Mouse (Mus musculus) forebrain, embryonic 14.5 days (tissue): ENCODE measurements at regions not wholly inside any gene's neighbourhood (a gene's known extent, or its start where the extent isn't known, plus 50 kb on each side); places are given as distances from the start of the nearest gene placed in this dataset.

Source experiments
- ATAC-seq: fragments of 200-750 bp; cut with Nextera tagmentation; 2 replicates; pipeline ENCODE4 v1.8.0; 2017; ENCODE audit warnings: mild to moderate bottlenecking, moderate library complexity
- DNase-seq: peaks from one replicate; pipeline ENCODE4 v3.0.0-alpha.2; 2015; ENCODE audit warnings: low spot score
- H3K27ac ChIP-seq: fragments of 300-500 bp; sonication (generic); 2 replicates; pipeline ENCODE4 v1.5.1; 2014; ENCODE audit warnings: low read depth, mild to moderate bottlenecking, control low read depth, low read length, moderate library complexity
- H3K27me3 ChIP-seq: fragments of 300-500 bp; sonication (generic); replicated peaks from 2 replicates; pipeline ENCODE4 v1.6.1; 2014; ENCODE audit warnings: low read length, control low read depth, mixed read lengths; ENCODE audit not compliant: control insufficient read depth, insufficient read depth
- H3K36me3 ChIP-seq: fragments of 300-500 bp; sonication (generic); 2 replicates; pipeline ENCODE4 v1.6.1; 2014; ENCODE audit warnings: low read length, control low read depth; ENCODE audit not compliant: control insufficient read depth, insufficient read depth
- H3K4me1 ChIP-seq: fragments of 300-500 bp; sonication (generic); 2 replicates; pipeline ENCODE4 v1.6.1; 2014; ENCODE audit warnings: antibody characterized with exemption, low read length, control low read depth; ENCODE audit not compliant: control insufficient read depth, insufficient read depth
- H3K4me2 ChIP-seq: fragments of 300-500 bp; sonication (generic); 2 replicates; pipeline ENCODE4 v1.6.1; 2014; ENCODE audit warnings: mild to moderate bottlenecking, control low read depth, low read length
- H3K4me3 ChIP-seq: fragments of 300-500 bp; sonication (generic); 2 replicates; pipeline ENCODE4 v1.5.1; 2014; ENCODE audit warnings: low read depth, low read length, control low read depth
- H3K9ac ChIP-seq: fragments of 300-500 bp; sonication (generic); 2 replicates; pipeline ENCODE4 v1.6.1; 2014; ENCODE audit warnings: mild to moderate bottlenecking, low read length, control low read depth, moderate library complexity
- H3K9me3 ChIP-seq: fragments of 300-500 bp; sonication (generic); replicated peaks from 2 replicates; pipeline ENCODE4 v1.6.1; 2016; ENCODE audit warnings: low read length, control low read depth, mixed read lengths; ENCODE audit not compliant: control insufficient read depth
- WGBS: fragments of 180-500 bp; shearing (Covaris S2); extraction: QIAGEN DNeasy Blood & Tissue Kit; methylation state at CpG from one replicate; pipeline ENCODE4 v1.1.7; 2014; 5-methylcytosine and 5-hydroxymethylcytosine counted together

GRCm38 (mm10) chr15:38351701-38352100, 926.3 kb downstream of the 4930447A16Rik start:
- 82% methylated on average over 3 of the region's 3 CpGs for WGBS
- H3K27ac ChIP-seq: no peak overlapping the region
- H3K27me3 ChIP-seq: no peaks in the 10 kb centered on the region
- no peaks in the 10 kb centered on the region for H3K4me1 ChIP-seq
- DNase-seq (no peak), ATAC-seq (no peak)
- H3K9me3 ChIP-seq: no peaks in the 10 kb centered on the region; the same call in 1 of the 2 replicates
- no peak overlapping the region for H3K4me3 ChIP-seq
- H3K36me3 ChIP-seq: no peaks in the 10 kb centered on the region
- H3K9ac ChIP-seq: no peak overlapping the region
- H3K4me2 ChIP-seq: no peak overlapping the region

- H3K4me2 ChIP-seq: no peak overlapping the region
- H3K36me3 ChIP-seq: no peaks in the 10 kb centered on the region
- H3K4me1 ChIP-seq: no peaks in the 10 kb centered on the region
- H3K9ac ChIP-seq: no peak overlapping the region
- no peak overlapping the region for H3K4me3 ChIP-seq
- WGBS: 95% methylated on average over 4 of the region's 4 CpGs
- H3K27ac ChIP-seq: no peak overlapping the region
- H3K9me3 ChIP-seq: no peaks in the 10 kb centered on the region; the same call in 1 of the 2 replicates
- no peak for DNase-seq
- no peaks in the 10 kb centered on the region for H3K27me3 ChIP-seq
- no peak for ATAC-seq
Observed at GRCm38 (mm10) chr15:38353371-38353770, 928.0 kb downstream of the 4930447A16Rik start.

GRCm38 (mm10) chr15:38359053-38359452, 933.7 kb downstream of the 4930447A16Rik start:
- ATAC-seq: no peak
- H3K4me1 ChIP-seq: no peaks in the 10 kb centered on the region
- H3K4me3 ChIP-seq: no peak overlapping the region
- no peak overlapping the region for H3K27ac ChIP-seq
- H3K9ac ChIP-seq: no peak overlapping the region
- no peaks in the 10 kb centered on the region for H3K36me3 ChIP-seq
- no peak overlapping the region for H3K4me2 ChIP-seq
- no peak for DNase-seq
- no peaks in the 10 kb centered on the region for H3K9me3 ChIP-seq
- WGBS: 88% methylated on average over 3 of the region's 3 CpGs
- no peaks in the 10 kb centered on the region for H3K27me3 ChIP-seq

DNA sequence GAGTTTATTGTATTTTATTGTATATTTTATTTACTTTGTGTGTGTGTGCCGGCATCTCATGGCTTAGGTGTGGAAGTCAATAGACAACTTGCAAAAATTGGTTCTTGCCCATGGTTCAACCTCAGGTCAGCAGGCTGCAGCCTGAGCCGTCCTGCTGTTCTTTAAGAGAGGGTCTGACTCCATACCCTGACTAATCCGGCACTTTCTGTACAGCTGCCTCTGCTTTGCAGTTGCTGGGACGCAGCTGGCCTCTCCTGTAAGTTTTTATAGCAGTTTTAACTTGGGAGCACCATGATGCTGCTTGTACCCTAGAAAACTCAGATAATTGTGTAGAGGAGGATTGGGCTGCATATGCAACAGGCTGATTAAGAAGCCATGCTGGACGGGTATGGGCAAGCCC, 938.2 kb downstream of the 4930447A16Rik start:
- Histone ChIP-seq H3K27ac (no peak overlapping the region), H3K9ac (no peak overlapping the region)

DNA sequence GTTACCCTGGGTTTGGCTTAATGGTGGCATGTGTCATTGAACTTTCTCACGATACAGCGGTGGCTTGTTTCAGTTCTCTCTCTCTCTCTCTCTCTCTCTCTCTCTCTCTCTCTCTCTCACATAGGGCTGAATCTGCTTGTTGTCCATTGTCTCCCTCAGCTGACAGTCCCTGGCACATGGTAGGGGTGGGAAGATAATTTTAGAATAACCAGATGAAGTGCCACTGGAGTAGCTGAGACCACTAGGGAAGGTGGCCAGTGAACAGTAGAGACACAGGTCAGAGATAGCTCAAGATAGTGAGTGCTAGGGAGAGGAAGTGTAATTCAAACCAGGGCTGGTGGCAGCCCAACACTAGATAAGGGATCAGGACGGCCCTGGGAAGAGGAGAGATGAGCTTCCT, 938.7 kb downstream of the 4930447A16Rik start:
- WGBS: 97% methylated on average over 3 of the region's 3 CpGs
- Histone ChIP-seq H3K4me1 (no peaks in the 10 kb centered on the region), H3K9me3 (no peaks in the 10 kb centered on the region), H3K9ac (no peak overlapping the region), H3K27ac (no peak overlapping the region), H3K4me2 (no peak overlapping the region), H3K36me3 (no peaks in the 10 kb centered on the region), H3K27me3 (no peaks in the 10 kb centered on the region), H3K4me3 (no peak overlapping the region)
- DNase-seq (no peak), ATAC-seq (no peak)

More for the DNA sequence above, 938.2 kb downstream of the 4930447A16Rik start:
- Histone ChIP-seq H3K4me2 (no peak overlapping the region), H3K4me3 (no peak overlapping the region), H3K27me3 (no peaks in the 10 kb centered on the region), H3K9me3 (no peaks in the 10 kb centered on the region), H3K36me3 (no peaks in the 10 kb centered on the region), H3K4me1 (no peaks in the 10 kb centered on the region)
- DNase-seq (no peak), ATAC-seq (no peak)
- 82% methylated on average over 5 of the region's 5 CpGs for WGBS

DNA sequence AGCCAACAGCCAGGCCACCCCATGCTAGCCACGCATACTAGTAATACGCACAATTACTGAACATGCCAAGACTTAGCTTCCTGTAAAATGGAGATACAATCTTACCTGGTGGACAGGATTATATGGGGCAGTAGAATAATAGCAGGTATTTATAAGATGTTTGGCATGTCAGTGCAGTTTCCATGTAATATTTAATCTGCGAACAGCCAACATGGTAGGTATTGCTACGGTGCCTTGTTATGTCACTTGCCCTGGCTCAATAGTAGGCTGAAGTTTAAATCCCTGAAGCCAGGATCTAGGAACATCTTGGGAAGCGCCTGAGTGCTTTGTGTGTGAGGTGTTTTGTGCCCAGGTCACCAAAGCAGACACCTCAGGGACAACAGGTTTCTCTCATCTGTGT, 942.3 kb downstream of the 4930447A16Rik start:
- WGBS: 94% methylated on average over 5 of the region's 5 CpGs
- H3K27ac ChIP-seq: no peak overlapping the region
- no peaks in the 10 kb centered on the region for H3K4me1 ChIP-seq
- H3K9ac ChIP-seq: no peak overlapping the region
- H3K4me2 ChIP-seq: no peak overlapping the region
- ATAC-seq: no peak
- no peaks in the 10 kb centered on the region for H3K36me3 ChIP-seq
- DNase-seq: no peak
- no peaks in the 10 kb centered on the region for H3K9me3 ChIP-seq
- no peaks in the 10 kb centered on the region for H3K27me3 ChIP-seq
- H3K4me3 ChIP-seq: no peak overlapping the region

GRCm38 (mm10) chr15:38368291-38368690, 942.9 kb downstream of the 4930447A16Rik start:
- no peak for ATAC-seq
- Histone ChIP-seq H3K4me1 (no peaks in the 10 kb centered on the region), H3K36me3 (no peaks in the 10 kb centered on the region), H3K4me2 (no peak overlapping the region), H3K9ac (no peak overlapping the region), H3K27ac (no peak overlapping the region), H3K4me3 (no peak overlapping the region), H3K9me3 (no peaks in the 10 kb centered on the region), H3K27me3 (no peaks in the 10 kb centered on the region)
- no peak for DNase-seq
- WGBS: 84% methylated on average over 4 of the region's 4 CpGs

GRCm38 (mm10) chr15:38371404-38372090, 946.2 kb downstream of the 4930447A16Rik start:
- H3K27ac ChIP-seq: no peak overlapping the region
- H3K4me2 ChIP-seq: no peak overlapping the region
- no peak overlapping the region for H3K9ac ChIP-seq
- DNase-seq (no peak), ATAC-seq (no peak)
- no peaks in the 10 kb centered on the region for H3K27me3 ChIP-seq
- no peaks in the 10 kb centered on the region for H3K9me3 ChIP-seq
- 85% methylated on average over 12 of the region's 12 CpGs for WGBS
- H3K4me1 ChIP-seq: no peaks in the 10 kb centered on the region
- no peak overlapping the region for H3K4me3 ChIP-seq
- no peaks in the 10 kb centered on the region for H3K36me3 ChIP-seq

DNA sequence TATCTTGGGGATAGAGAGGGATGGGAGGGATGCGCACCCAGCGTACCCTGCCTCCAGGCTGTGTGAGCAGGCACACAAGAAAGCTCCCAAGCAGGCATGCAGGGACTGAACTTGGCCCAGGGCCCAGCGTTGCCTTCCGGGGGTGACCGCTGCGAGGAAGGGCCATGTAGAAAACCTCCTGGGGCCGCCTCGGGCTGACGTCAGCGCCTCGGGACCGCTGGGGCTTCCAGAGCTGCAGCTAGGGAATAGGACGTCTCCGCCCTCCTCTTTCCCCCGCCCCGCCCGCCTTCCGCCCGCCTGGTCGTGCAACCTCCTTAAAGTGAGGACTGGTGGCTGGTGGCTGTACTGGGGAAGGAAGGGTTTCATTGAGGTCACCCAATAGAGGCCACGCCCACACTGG, 948.4 kb downstream of the 4930447A16Rik start:
- peak overlapping the region; percentile 51 for H3K9ac ChIP-seq
- peak; percentile 81 for DNase-seq
- peak overlapping the region; percentile 26 for H3K4me3 ChIP-seq
- 1% methylated on average over 21 of the region's 21 CpGs for WGBS
- peak overlapping the region; percentile 53 for H3K4me2 ChIP-seq
- ATAC-seq: peak; percentile 93
- no peaks in the 10 kb centered on the region for H3K36me3 ChIP-seq
- no peaks in the 10 kb centered on the region for H3K4me1 ChIP-seq
- no peaks in the 10 kb centered on the region for H3K27me3 ChIP-seq
- H3K27ac ChIP-seq: no peak overlapping the region
- H3K9me3 ChIP-seq: no peaks in the 10 kb centered on the region
